Mouse (Mus musculus): ENCODE results near the gene Cntn2. TPM values are rescaled to one million over a fixed set of nuclear protein-coding genes. Genes with fewer than 3 reads are reported as not detected.

Gene Cntn2
- polyA plus RNA-seq, 1 experiment from 2014 or later, result 0.05 TPM

DNA sequence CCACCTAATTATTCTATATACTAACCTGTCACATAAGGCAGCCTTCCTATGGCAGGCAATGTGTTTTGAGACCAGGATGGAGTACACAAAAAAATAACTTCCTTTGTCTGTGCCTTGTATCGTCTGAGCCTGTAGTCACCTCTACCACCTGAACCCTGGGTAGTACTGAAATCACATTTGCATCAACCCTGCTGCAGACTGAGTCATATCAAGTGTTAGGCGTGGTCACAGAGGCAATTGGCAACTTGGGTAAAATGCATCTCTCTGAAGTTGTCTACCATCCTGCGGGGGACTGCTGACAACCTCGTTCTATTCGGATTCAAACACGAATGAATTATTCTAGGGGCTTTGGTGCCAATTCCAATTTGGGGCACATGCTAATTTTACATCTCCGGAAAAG is 37.0 kb upstream of the Cntn2 start:
- Histone ChIP-seq H3K9ac (ENCODE audit: low read length) (no peak overlapping the region), H3K27me3 (ENCODE audit: control insufficient read depth, insufficient read depth, low read length) (no peaks in the 10 kb centered on the region), H3K4me1 (ENCODE audit: control insufficient read depth in 2 of 2, insufficient read depth in 2 of 2, low read length in 2 of 2) (peaks cover 0 to 3% of the 10 kb centered on the region in 2 experiments; a peak in 1 of 4 replicates), H3K4me3 (ENCODE audit: control insufficient read depth in 1 of 2, insufficient read depth in 1 of 2, low read depth in 1 of 2, low read length in 2 of 2) (no peak overlapping the region), H3K36me3 (ENCODE audit: control insufficient read depth, insufficient read depth, low read length) (no peaks in the 10 kb centered on the region), H3K4me2 (ENCODE audit: low read length) (no peak overlapping the region), H3K9me3 (ENCODE audit: control insufficient read depth, low read length) (no peaks in the 10 kb centered on the region), H3K27ac (replicated peaks in 1 of 2; ENCODE audit: control insufficient read depth in 1 of 2, insufficient read depth in 1 of 2, low read depth in 2 of 2, low read length in 2 of 2) (no peak overlapping the region)
- WGBS, result 88% methylated on average over 7 of the region's 7 CpGs
- ATAC-seq (ENCODE audit: insufficient number of reproducible peaks, insufficient read depth, low FRiP score, low read depth), result no peak

DNA sequence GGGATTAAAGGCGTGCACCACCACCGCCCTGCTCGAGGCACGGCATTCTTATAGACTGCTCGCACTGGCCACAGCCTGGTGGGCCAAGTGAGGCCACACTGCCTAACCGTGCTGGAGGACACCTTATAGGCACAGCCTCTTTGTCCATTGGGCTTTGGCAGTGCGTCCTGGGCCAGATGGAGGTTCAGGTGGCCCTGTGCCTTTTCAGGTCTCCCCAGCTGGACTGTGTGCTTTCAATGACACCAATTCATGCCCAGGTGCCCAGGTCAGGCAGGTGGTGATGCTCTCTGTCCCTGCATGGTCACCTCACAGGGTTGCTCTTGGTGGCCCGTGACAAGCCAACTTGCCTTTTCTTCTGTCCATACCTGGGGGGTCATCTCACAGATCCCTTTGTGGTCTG is 33.8 kb upstream of the Cntn2 start:
- no peak for ATAC-seq (ENCODE audit: insufficient number of reproducible peaks, insufficient read depth, low FRiP score, low read depth)
- Histone ChIP-seq H3K9me3 (ENCODE audit: control insufficient read depth, low read length) (no peaks in the 10 kb centered on the region), H3K4me2 (ENCODE audit: low read length) (no peak overlapping the region), H3K36me3 (ENCODE audit: control insufficient read depth, insufficient read depth, low read length) (no peaks in the 10 kb centered on the region), H3K9ac (ENCODE audit: low read length) (no peak overlapping the region), H3K4me3 (ENCODE audit: control insufficient read depth in 1 of 2, insufficient read depth in 1 of 2, low read depth in 1 of 2, low read length in 2 of 2) (no peak overlapping the region), H3K27me3 (ENCODE audit: control insufficient read depth, insufficient read depth, low read length) (no peaks in the 10 kb centered on the region), H3K4me1 (ENCODE audit: control insufficient read depth in 2 of 2, insufficient read depth in 2 of 2, low read length in 2 of 2) (peaks cover 0 to 3% of the 10 kb centered on the region in 2 experiments; a peak in 1 of 4 replicates), H3K27ac (replicated peaks in 1 of 2; ENCODE audit: control insufficient read depth in 1 of 2, insufficient read depth in 1 of 2, low read depth in 2 of 2, low read length in 2 of 2) (no peak overlapping the region)
- WGBS, result 86% methylated on average over 8 of the region's 8 CpGs

DNA sequence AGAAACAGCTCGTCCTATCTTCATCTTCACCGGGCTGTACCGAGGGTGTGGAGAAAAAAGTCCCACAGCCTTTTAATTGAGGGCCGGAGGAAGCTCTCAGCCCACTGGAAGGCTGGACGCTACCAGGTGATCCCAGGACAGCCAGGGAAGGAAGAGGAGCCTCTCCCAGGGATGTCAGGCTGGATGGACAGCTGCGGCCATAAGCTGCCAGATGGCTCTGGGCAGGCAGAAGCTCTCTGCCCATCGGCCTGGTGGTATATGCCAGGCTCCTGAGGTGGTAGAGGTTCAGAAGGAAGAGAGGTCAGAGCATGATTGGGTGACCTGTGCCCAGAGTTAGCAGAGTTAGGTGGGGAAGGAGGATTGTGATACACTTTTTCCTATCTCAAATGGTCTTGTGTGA is 29.8 kb upstream of the Cntn2 start:
- 82% methylated on average over 7 of the region's 7 CpGs for WGBS
- Histone ChIP-seq H3K4me3 (ENCODE audit: control insufficient read depth in 1 of 2, insufficient read depth in 1 of 2, low read depth in 1 of 2, low read length in 2 of 2) (no peak overlapping the region), H3K4me1 (ENCODE audit: control insufficient read depth in 2 of 2, insufficient read depth in 2 of 2, low read length in 2 of 2) (0 out of 4 replicates have a peak, but pooled peaks cover 0 to 2% of the 10 kb centered on the region in 2 experiments), H3K27ac (replicated peaks in 1 of 2; ENCODE audit: control insufficient read depth in 1 of 2, insufficient read depth in 1 of 2, low read depth in 2 of 2, low read length in 2 of 2) (no peak overlapping the region), H3K9me3 (ENCODE audit: control insufficient read depth, low read length) (no peaks in the 10 kb centered on the region), H3K4me2 (ENCODE audit: low read length) (no peak overlapping the region), H3K27me3 (ENCODE audit: control insufficient read depth, insufficient read depth, low read length) (no peaks in the 10 kb centered on the region; the same call in 1 of the 2 replicates), H3K36me3 (ENCODE audit: control insufficient read depth, insufficient read depth, low read length) (no peaks in the 10 kb centered on the region), H3K9ac (ENCODE audit: low read length) (no peak overlapping the region)
- no peak for ATAC-seq (ENCODE audit: insufficient number of reproducible peaks, insufficient read depth, low FRiP score, low read depth)

DNA sequence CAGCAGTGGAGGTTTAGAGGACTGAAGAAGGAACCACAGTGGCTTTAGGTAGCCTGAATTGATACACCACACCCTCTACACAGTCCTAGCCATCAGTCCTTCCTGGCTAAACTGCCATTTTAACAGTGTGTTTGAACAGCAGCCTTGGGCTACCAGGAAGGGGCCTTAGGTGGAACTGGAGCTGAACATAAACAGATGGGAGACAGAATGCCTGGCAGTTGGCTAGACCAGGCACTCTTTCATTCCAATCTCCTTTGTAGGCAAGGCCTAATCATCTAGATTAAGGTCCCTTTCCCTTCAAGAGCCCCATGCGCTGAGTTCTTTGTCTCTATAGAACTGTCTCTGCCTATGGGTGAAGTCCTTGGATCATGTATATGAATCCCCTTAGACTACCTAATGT is 28.6 kb upstream of the Cntn2 start:
- no peak overlapping the region for H3K4me3 ChIP-seq (ENCODE audit: control insufficient read depth in 1 of 2, insufficient read depth in 1 of 2, low read depth in 1 of 2, low read length in 2 of 2)
- no peaks in the 10 kb centered on the region for H3K9me3 ChIP-seq (ENCODE audit: control insufficient read depth, low read length)
- H3K4me2 ChIP-seq (ENCODE audit: low read length), result no peak overlapping the region
- no peak overlapping the region for H3K9ac ChIP-seq (ENCODE audit: low read length)
- no peaks in the 10 kb centered on the region; the same call in 1 of the 2 replicates for H3K27me3 ChIP-seq (ENCODE audit: control insufficient read depth, insufficient read depth, low read length)
- H3K4me1 ChIP-seq (ENCODE audit: control insufficient read depth in 2 of 2, insufficient read depth in 2 of 2, low read length in 2 of 2), result peaks cover 3 to 4% of the 10 kb centered on the region in 2 experiments; a peak in 1 of 4 replicates
- no peaks in the 10 kb centered on the region for H3K36me3 ChIP-seq (ENCODE audit: control insufficient read depth, insufficient read depth, low read length)
- no peak overlapping the region for H3K27ac ChIP-seq (replicated peaks in 1 of 2; ENCODE audit: control insufficient read depth in 1 of 2, insufficient read depth in 1 of 2, low read depth in 2 of 2, low read length in 2 of 2)
- 86% methylated on average over 1 of the region's 1 CpGs for WGBS
- ATAC-seq (ENCODE audit: insufficient number of reproducible peaks, insufficient read depth, low FRiP score, low read depth), result no peak

DNA sequence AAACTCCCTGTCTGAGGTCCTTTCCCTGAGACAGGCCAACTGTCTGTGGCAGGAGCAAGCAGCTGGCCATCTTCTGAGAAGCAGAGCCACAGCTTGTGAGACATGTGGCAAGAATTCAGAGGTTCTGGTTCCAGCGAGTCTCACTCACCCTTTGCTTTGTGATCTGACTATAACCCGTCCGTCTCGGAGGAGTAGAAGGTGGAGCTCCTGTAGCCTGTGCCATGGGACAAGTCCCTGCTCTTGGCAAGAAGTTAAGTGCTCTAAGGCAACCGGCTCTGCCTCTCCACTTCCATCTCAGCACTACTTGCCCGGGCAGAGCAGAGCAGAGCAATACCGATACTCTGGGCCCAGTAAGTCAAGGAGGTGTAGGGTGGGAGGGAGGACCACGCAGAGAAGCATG is 27.9 kb upstream of the Cntn2 start:
- H3K9ac ChIP-seq (ENCODE audit: low read length), result no peak overlapping the region
- peaks cover 6 to 7% of the 10 kb centered on the region in 2 experiments for H3K4me1 ChIP-seq (ENCODE audit: control insufficient read depth in 2 of 2, insufficient read depth in 2 of 2, low read length in 2 of 2)
- H3K27me3 ChIP-seq (ENCODE audit: control insufficient read depth, insufficient read depth, low read length), result no peaks in the 10 kb centered on the region; the same call in 1 of the 2 replicates
- no peaks in the 10 kb centered on the region for H3K36me3 ChIP-seq (ENCODE audit: control insufficient read depth, insufficient read depth, low read length)
- H3K4me2 ChIP-seq (ENCODE audit: low read length), result no peak overlapping the region
- H3K4me3 ChIP-seq (ENCODE audit: control insufficient read depth in 1 of 2, insufficient read depth in 1 of 2, low read depth in 1 of 2, low read length in 2 of 2), result no peak overlapping the region
- 71% methylated on average over 8 of the region's 8 CpGs for WGBS
- H3K9me3 ChIP-seq (ENCODE audit: control insufficient read depth, low read length), result no peaks in the 10 kb centered on the region
- no peak overlapping the region for H3K27ac ChIP-seq (replicated peaks in 1 of 2; ENCODE audit: control insufficient read depth in 1 of 2, insufficient read depth in 1 of 2, low read depth in 2 of 2, low read length in 2 of 2)
- no peak for ATAC-seq (ENCODE audit: insufficient number of reproducible peaks, insufficient read depth, low FRiP score, low read depth)

DNA sequence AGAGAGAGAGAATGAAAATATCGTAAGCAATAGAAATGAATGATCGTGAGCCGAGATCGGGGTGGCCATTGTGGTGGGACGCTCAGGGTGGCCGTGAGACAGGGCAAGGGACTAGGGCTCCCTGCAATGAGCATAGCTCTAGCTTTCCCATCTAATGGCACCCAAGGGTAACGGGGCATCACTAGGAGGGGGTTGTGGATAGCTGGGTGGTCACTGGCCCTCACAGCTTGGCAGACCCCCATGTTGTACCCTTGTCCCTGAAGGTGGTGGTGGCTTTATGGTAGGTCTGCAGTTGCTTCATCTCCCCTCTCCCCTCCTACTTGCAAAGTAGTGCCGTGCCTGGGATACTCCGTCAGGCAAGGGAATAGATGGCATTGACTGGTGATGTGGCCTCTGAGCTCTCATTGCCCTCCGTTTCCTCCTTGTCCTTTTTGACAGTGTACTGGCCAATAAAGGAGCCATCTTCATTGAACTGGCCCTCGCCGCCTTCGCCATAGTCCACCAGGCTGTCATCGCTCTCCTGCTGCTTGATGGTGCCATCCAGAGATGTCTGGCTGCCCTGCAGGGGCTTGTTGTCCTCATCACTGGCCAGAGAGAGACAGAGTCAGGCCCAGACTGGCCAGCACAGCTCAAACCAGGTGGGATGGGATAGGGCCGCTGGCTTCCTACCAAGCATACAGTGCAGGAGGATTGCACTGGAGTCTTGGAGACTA is 27.2 kb upstream of the Cntn2 start:
- ATAC-seq (ENCODE audit: insufficient number of reproducible peaks, insufficient read depth, low FRiP score, low read depth), result no peak
- Histone ChIP-seq H3K36me3 (ENCODE audit: control insufficient read depth, insufficient read depth, low read length) (no peaks in the 10 kb centered on the region), H3K27me3 (ENCODE audit: control insufficient read depth, insufficient read depth, low read length) (no peaks in the 10 kb centered on the region; the same call in 1 of the 2 replicates), H3K4me3 (ENCODE audit: control insufficient read depth in 1 of 2, insufficient read depth in 1 of 2, low read depth in 1 of 2, low read length in 2 of 2) (no peak overlapping the region), H3K9ac (ENCODE audit: low read length) (no peak overlapping the region), H3K27ac (replicated peaks in 1 of 2; ENCODE audit: control insufficient read depth in 1 of 2, insufficient read depth in 1 of 2, low read depth in 2 of 2, low read length in 2 of 2) (no peak overlapping the region), H3K4me1 (ENCODE audit: control insufficient read depth in 2 of 2, insufficient read depth in 2 of 2, low read length in 2 of 2) (peaks cover 13 to 14% of the 10 kb centered on the region in 2 experiments), H3K9me3 (ENCODE audit: control insufficient read depth, low read length) (no peaks in the 10 kb centered on the region), H3K4me2 (ENCODE audit: low read length) (no peak overlapping the region)
- WGBS, result 82% methylated on average over 15 of the region's 15 CpGs

DNA sequence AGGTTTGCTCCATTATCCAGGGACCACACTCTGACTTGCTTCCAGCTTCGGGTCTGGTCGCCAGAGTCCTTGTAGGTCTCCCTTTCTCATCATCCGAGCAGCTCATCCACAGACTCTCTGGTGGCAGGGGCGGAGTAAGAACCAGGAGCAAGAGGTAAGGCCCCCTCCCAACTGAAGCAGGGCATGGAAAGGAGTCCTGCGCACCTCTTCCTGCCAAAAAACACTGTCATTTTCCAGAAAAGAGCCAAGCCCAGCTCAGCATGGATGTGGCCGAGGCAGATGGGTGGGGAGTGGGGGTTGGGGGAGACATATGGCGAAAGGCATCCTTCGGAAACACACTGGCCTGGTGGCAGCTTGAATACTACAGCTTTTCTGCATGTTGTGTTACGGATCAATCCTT is 26.5 kb upstream of the Cntn2 start:
- WGBS, result 76% methylated on average over 9 of the region's 9 CpGs
- no peaks in the 10 kb centered on the region for H3K36me3 ChIP-seq (ENCODE audit: control insufficient read depth, insufficient read depth, low read length)
- H3K4me2 ChIP-seq (ENCODE audit: low read length), result no peak overlapping the region
- H3K27me3 ChIP-seq (ENCODE audit: control insufficient read depth, insufficient read depth, low read length), result no peaks in the 10 kb centered on the region; the same call in 1 of the 2 replicates
- no peak for ATAC-seq (ENCODE audit: insufficient number of reproducible peaks, insufficient read depth, low FRiP score, low read depth)
- no peak overlapping the region for H3K4me3 ChIP-seq (ENCODE audit: control insufficient read depth in 1 of 2, insufficient read depth in 1 of 2, low read depth in 1 of 2, low read length in 2 of 2)
- H3K9ac ChIP-seq (ENCODE audit: low read length), result no peak overlapping the region
- H3K27ac ChIP-seq (replicated peaks in 1 of 2; ENCODE audit: control insufficient read depth in 1 of 2, insufficient read depth in 1 of 2, low read depth in 2 of 2, low read length in 2 of 2), result no peak overlapping the region
- peaks cover 13 to 17% of the 10 kb centered on the region in 2 experiments for H3K4me1 ChIP-seq (ENCODE audit: control insufficient read depth in 2 of 2, insufficient read depth in 2 of 2, low read length in 2 of 2)
- H3K9me3 ChIP-seq (ENCODE audit: control insufficient read depth, low read length), result no peaks in the 10 kb centered on the region

Measured in heart, embryonic 14.5 days (tissue).